Mouse (Mus musculus) gastrocnemius, postnatal 36 days (tissue): ENCODE results near the gene Sgip1. TPM values are rescaled to one million over a fixed set of nuclear protein-coding genes. Genes with fewer than 3 reads are reported as not detected.

Experiments
- DNase-seq, 2 experiments: peaks; one replicate each; pipeline ENCODE4 v3.0.0; 2022
- intact Hi-C: fragments of 180-260 bp; cut with DNase I; formaldehyde crosslinking; loops from one replicate; pipeline ENCODE4 v1.15.1; 2025
- total RNA-seq, 2 experiments: library from RNA; stranded (reverse); gene quantifications; 2 replicates each; pipeline ENCODE4 v1.2.3; 2021

The Sgip1 gene
- total RNA-seq, 2 experiments from 2014 or later = 0.86 to 1.3 TPM

- intact Hi-C loops = no loop called here
Observed at GRCm38 (mm10) chr4:102886902-102887301, 145.8 kb downstream of the Sgip1 start.

GRCm38 (mm10) chr4:102887770-102888689 lies 146.9 kb downstream of the Sgip1 start:
- no peak for DNase-seq
- intact Hi-C loops = no loop called here

More at GRCm38 (mm10) chr4:102886902-102887301, 145.8 kb downstream of the Sgip1 start:
- DNase-seq = no peak

- no peak for DNase-seq
- intact Hi-C loops = no loop called here
Observed at GRCm38 (mm10) chr4:102895866-102896265, 154.8 kb downstream of the Sgip1 start.

GRCm38 (mm10) chr4:102898987-102899386 lies 157.9 kb downstream of the Sgip1 start:
- no peak for DNase-seq
- intact Hi-C loops = no loop called here

- DNase-seq = no peak
- intact Hi-C loops = no loop called here
Observed at GRCm38 (mm10) chr4:102899683-102900082, 158.6 kb downstream of the Sgip1 start.

GRCm38 (mm10) chr4:102900166-102900565 lies 159.1 kb downstream of the Sgip1 start:
- no peak for DNase-seq
- intact Hi-C loops = no loop called here

GRCm38 (mm10) chr4:102907843-102908427 lies 166.8 kb downstream of the Sgip1 start:
- DNase-seq = no peak
- intact Hi-C loops = no loop called here

GRCm38 (mm10) chr4:102910191-102910590 lies 169.1 kb downstream of the Sgip1 start:
- DNase-seq = no peak
- intact Hi-C loops = no loop called here

GRCm38 (mm10) chr4:102913176-102913575 lies 172.1 kb downstream of the Sgip1 start:
- no peak for DNase-seq
- intact Hi-C loops = no loop called here

GRCm38 (mm10) chr4:102913700-102914327 lies 172.7 kb downstream of the Sgip1 start:
- intact Hi-C loops = no loop called here
- no peak for DNase-seq

- intact Hi-C loops = no loop called here
- DNase-seq = no peak
Observed at GRCm38 (mm10) chr4:102918191-102918590, 177.1 kb downstream of the Sgip1 start.

GRCm38 (mm10) chr4:102929491-102929890 lies 188.4 kb downstream of the Sgip1 start:
- intact Hi-C loops = no loop called here
- DNase-seq = no peak

- intact Hi-C loops = no loop called here
- no peak for DNase-seq
Observed at GRCm38 (mm10) chr4:102930679-102931078, 189.6 kb downstream of the Sgip1 start.

GRCm38 (mm10) chr4:102940266-102940665 lies 199.2 kb downstream of the Sgip1 start:
- intact Hi-C loops = no loop called here
- DNase-seq = no peak

GRCm38 (mm10) chr4:102940738-102941137 lies 199.6 kb downstream of the Sgip1 start:
- no peak for DNase-seq
- intact Hi-C loops = no loop called here

- intact Hi-C loops = loop anchor here (1.0 kb wide), 1 partner anchor 24 kb away; no protein-coding TSS in a partner anchor
- no peak for DNase-seq
Observed at GRCm38 (mm10) chr4:102944325-102944724, 203.2 kb downstream of the Sgip1 start.

GRCm38 (mm10) chr4:102952476-102952875 lies 211.4 kb downstream of the Sgip1 start:
- intact Hi-C loops = no loop called here
- DNase-seq = no peak

- intact Hi-C loops = no loop called here
Observed at GRCm38 (mm10) chr4:102955294-102955956, 214.3 kb downstream of the Sgip1 start.

GRCm38 (mm10) chr4:102959409-102959808 lies 218.3 kb downstream of the Sgip1 start:
- no peak for DNase-seq
- intact Hi-C loops = no loop called here

More at GRCm38 (mm10) chr4:102955294-102955956, 214.3 kb downstream of the Sgip1 start:
- DNase-seq = no peak

GRCm38 (mm10) chr4:102964174-102964573 lies 223.1 kb downstream of the Sgip1 start:
- intact Hi-C loops = no loop called here
- DNase-seq = no peak

GRCm38 (mm10) chr4:102967811-102968210 lies 226.7 kb downstream of the Sgip1 start:
- intact Hi-C loops = no loop called here
- no peak for DNase-seq
